Mouse (Mus musculus) hindbrain, embryonic 11.5 days (tissue): Measurements from ENCODE around the gene Itpr1. TPM values are rescaled to one million over a fixed set of nuclear protein-coding genes. Genes with fewer than 3 reads are reported as not detected.

Experiments
- ATAC-seq: fragments of 200-750 bp; cut with Nextera tagmentation; 2 replicates; pipeline ENCODE4 v1.8.0; 2017; ENCODE audit warnings: mild to moderate bottlenecking, moderate TSS enrichment, moderate library complexity; ENCODE audit not compliant: low FRiP score
- DNase-seq: peaks from one replicate; pipeline ENCODE4 v3.0.0-alpha.2; 2015; ENCODE audit warnings: low spot score
- H3K27ac ChIP-seq: fragments of 300-500 bp; sonication (generic); 2 replicates; pipeline ENCODE4 v1.5.1; 2014; ENCODE audit warnings: mild to moderate bottlenecking, low read depth, low read length
- H3K27me3 ChIP-seq: fragments of 300-500 bp; sonication (generic); 2 replicates; pipeline ENCODE4 v1.6.1; 2014; ENCODE audit warnings: mild to moderate bottlenecking, low read length, moderate library complexity, mixed read lengths; ENCODE audit not compliant: control insufficient read depth, insufficient read depth
- H3K36me3 ChIP-seq: fragments of 300-500 bp; sonication (generic); 2 replicates; pipeline ENCODE4 v1.6.1; 2014; ENCODE audit warnings: mild to moderate bottlenecking, low read length, moderate library complexity, mixed read lengths; ENCODE audit not compliant: control insufficient read depth, insufficient read depth
- H3K4me1 ChIP-seq: fragments of 300-500 bp; sonication (generic); replicated peaks from 2 replicates; pipeline ENCODE4 v1.6.1; 2014; ENCODE audit warnings: low read length, mixed read lengths; ENCODE audit not compliant: control insufficient read depth, insufficient read depth
- H3K4me2 ChIP-seq: fragments of 300-500 bp; sonication (generic); replicated peaks from 2 replicates; pipeline ENCODE4 v1.6.1; 2014; ENCODE audit warnings: mild to moderate bottlenecking, low read depth, low read length
- H3K4me3 ChIP-seq: fragments of 300-500 bp; sonication (generic); 2 replicates; pipeline ENCODE4 v1.5.1; 2014; ENCODE audit warnings: low read depth, low read length
- H3K9ac ChIP-seq: fragments of 300-500 bp; sonication (generic); 2 replicates; pipeline ENCODE4 v1.6.1; 2014; ENCODE audit warnings: low read depth, low read length
- H3K9me3 ChIP-seq: fragments of 300-500 bp; sonication (generic); 2 replicates; pipeline ENCODE4 v1.6.1; 2016; ENCODE audit warnings: low read length; ENCODE audit not compliant: control insufficient read depth
- WGBS: fragments of 180-500 bp; shearing (Covaris S2); extraction: QIAGEN DNeasy Blood & Tissue Kit; methylation state at CpG from one replicate; pipeline ENCODE4 v1.1.7; 2014; 5-methylcytosine and 5-hydroxymethylcytosine counted together
- polyA plus RNA-seq: library from polyadenylated mRNA; unstranded; fragments of >200 nt; fragmentation: Nextera tagmentation; extraction: Ambion mirVana; gene quantifications from 2 replicates; pipeline ENCODE4 v1.2.1, GENCODE M21; 2014

The Itpr1 gene
- polyA plus RNA-seq, 1 experiment from 2014 or later = 9.6 TPM

DNA sequence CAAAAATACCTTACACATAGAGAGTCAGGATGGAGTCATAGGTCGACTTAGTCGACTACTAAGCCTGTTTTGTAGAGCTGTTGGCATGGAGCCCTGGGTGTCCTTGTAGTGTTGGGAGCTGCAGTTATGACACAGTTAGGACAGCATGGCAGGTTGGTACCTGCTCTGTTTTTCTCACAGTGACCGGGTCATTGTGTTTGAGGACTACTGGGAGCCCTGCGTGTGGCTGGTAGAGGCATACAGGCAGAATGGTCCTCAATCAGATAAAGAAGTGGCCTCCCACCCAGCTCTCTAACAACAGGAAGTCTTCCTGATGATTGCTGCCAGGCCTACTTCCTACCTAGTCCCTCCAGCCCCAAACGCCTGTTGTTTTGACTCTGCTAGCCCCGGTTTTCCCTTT lies 20.2 kb downstream of the Itpr1 start:
- Histone ChIP-seq H3K4me3 (no peak overlapping the region), H3K27me3 (no peaks in the 10 kb centered on the region), H3K36me3 (no peaks in the 10 kb centered on the region), H3K4me2 (no peak overlapping the region), H3K27ac (no peak overlapping the region), H3K4me1 (no peaks in the 10 kb centered on the region), H3K9me3 (no peaks in the 10 kb centered on the region), H3K9ac (no peak overlapping the region)
- no peak for ATAC-seq
- DNase-seq = no peak
- 61% methylated on average over 6 of the region's 6 CpGs for WGBS

DNA sequence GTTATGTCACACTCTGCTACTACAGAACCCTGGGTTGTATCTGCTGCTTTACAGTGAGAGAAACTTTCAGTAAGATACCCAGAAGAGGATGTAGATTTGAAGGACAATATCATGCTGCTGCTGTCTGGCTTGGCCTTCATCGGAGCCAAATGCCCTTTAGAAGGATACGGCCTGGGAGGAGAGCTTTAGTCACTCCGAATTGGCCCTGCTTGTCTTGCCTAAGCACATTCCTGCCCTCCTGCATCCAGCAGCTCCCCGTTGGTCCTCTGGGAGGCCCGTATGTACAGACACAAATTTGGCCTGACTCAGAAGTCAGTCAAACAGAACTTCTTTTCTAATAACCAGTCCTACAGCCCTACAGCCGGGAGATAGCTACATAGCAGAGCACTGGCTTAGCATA lies 21.6 kb downstream of the Itpr1 start:
- no peak for DNase-seq
- Histone ChIP-seq H3K9ac (no peak overlapping the region), H3K4me2 (no peak overlapping the region), H3K4me1 (no peaks in the 10 kb centered on the region), H3K36me3 (no peaks in the 10 kb centered on the region), H3K9me3 (no peaks in the 10 kb centered on the region), H3K4me3 (no peak overlapping the region), H3K27ac (no peak overlapping the region), H3K27me3 (no peaks in the 10 kb centered on the region)
- ATAC-seq = no peak
- 75% methylated on average over 6 of the region's 6 CpGs for WGBS

DNA sequence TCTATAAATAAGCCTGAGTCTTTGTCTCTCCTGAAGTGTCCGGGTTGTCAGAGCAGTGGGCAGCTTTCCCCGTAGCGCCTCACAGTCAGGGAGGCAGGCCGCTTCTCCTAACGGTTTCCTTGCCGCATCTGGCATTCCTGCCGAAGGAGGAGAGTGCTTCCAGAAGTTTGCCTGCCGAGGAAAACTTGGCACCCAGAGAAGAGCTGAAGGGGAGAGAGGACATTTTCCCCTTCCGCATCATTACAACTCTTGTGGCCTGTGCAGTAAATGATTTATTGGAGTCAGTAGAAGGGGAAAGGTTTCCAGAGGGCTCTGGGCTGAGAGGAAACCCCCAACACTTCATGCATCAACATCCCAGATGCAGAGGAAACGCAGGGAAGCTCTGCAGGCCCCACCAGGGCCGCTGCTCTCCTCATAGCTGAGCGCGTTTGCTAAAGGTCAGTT lies 22.8 kb downstream of the Itpr1 start:
- ATAC-seq = no peak
- Histone ChIP-seq H3K9me3 (no peaks in the 10 kb centered on the region), H3K27me3 (no peaks in the 10 kb centered on the region), H3K4me1 (no peaks in the 10 kb centered on the region), H3K27ac (no peak overlapping the region), H3K4me3 (no peak overlapping the region), H3K36me3 (no peaks in the 10 kb centered on the region), H3K4me2 (no peak overlapping the region; the same call in 1 of the 2 replicates), H3K9ac (no peak overlapping the region)
- 39% methylated on average over 13 of the region's 13 CpGs for WGBS
- no peak for DNase-seq

DNA sequence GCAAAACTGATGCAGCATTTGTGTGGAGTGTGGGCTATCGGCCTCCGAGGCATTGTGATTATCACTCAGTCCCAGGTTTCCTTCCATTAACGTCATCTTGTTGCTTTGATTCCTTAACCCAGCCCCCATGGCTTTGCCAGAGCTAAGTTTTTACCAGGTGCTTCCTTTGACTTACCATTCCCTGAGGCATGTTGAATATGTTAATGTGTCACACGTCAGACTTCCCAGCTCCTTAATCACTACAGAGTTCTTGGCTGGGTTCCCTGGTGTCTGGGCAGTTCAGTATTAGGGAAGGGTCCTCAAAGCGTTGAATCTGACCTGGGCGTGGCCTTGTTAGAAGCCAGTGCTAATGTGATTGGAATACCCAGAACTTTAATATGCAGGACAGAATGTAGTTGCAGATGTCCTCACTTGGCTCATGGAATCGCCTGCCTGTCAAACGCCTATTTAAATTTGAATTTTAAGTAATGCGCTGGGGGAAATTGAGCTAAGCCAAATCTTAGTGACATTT lies 23.6 kb downstream of the Itpr1 start:
- Histone ChIP-seq H3K4me3 (no peak overlapping the region), H3K9ac (no peak overlapping the region), H3K27ac (no peak overlapping the region), H3K9me3 (no peaks in the 10 kb centered on the region), H3K27me3 (no peaks in the 10 kb centered on the region), H3K4me2 (no peak overlapping the region), H3K4me1 (no peaks in the 10 kb centered on the region), H3K36me3 (no peaks in the 10 kb centered on the region)
- DNase-seq = no peak
- WGBS = 67% methylated on average over 9 of the region's 9 CpGs
- no peak for ATAC-seq

GRCm38 (mm10) chr6:108236996-108237395 lies 24.1 kb downstream of the Itpr1 start:
- no peak for DNase-seq
- H3K27me3 ChIP-seq = no peaks in the 10 kb centered on the region
- H3K9ac ChIP-seq = no peak overlapping the region
- no peaks in the 10 kb centered on the region for H3K36me3 ChIP-seq
- no peak overlapping the region for H3K27ac ChIP-seq
- H3K4me2 ChIP-seq = no peak overlapping the region
- no peaks in the 10 kb centered on the region for H3K4me1 ChIP-seq
- no peak for ATAC-seq
- H3K4me3 ChIP-seq = no peak overlapping the region
- WGBS = 88% methylated on average over 8 of the region's 8 CpGs
- H3K9me3 ChIP-seq = no peaks in the 10 kb centered on the region

DNA sequence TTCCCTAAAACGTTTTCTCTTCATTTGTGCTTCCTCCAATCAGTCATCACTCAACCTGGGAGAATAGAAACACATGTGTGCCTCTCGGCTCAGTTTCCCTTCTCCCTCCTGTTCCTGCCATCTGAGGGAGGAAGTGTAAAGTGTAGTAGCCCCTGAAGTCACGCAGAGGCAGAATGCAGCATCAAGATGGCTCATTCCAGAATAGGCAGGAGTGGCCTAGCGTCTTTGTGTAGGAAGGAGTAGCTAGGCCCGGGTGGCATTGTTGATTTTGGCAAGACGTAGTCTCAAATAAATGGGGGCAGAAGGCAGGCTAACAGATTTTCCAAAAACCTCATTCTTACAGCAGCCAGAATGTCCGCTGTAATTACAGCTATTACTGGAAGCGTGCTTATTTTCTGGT lies 24.7 kb downstream of the Itpr1 start:
- H3K4me2 ChIP-seq = no peak overlapping the region
- no peaks in the 10 kb centered on the region for H3K9me3 ChIP-seq
- DNase-seq (no peak), ATAC-seq (no peak)
- no peak overlapping the region for H3K27ac ChIP-seq
- H3K27me3 ChIP-seq = no peaks in the 10 kb centered on the region
- no peaks in the 10 kb centered on the region for H3K36me3 ChIP-seq
- no peak overlapping the region for H3K9ac ChIP-seq
- no peak overlapping the region for H3K4me3 ChIP-seq
- WGBS = 70% methylated on average over 8 of the region's 8 CpGs
- H3K4me1 ChIP-seq = no peaks in the 10 kb centered on the region

DNA sequence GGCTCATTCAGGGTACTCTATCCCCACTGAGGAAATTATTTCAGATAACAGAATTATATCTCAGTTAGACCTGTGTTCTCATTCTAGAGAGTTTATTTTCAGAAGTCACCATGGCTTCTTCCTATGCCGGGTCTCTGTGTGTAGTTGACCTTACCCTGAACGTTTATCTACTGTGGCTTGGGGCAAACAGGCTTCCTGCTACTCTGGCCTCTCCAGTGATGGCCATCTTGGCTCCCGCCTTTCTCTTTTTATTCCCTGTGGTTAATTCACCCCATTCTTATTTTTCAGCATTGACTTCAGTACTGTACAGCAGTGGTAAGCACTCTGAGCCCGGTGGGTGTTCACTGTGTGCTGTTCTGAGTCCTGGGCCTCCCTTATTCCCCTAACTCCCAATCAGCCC lies 25.1 kb downstream of the Itpr1 start:
- H3K27me3 ChIP-seq = no peaks in the 10 kb centered on the region
- H3K27ac ChIP-seq = no peak overlapping the region
- H3K9ac ChIP-seq = no peak overlapping the region
- H3K4me1 ChIP-seq = no peaks in the 10 kb centered on the region
- 70% methylated on average over 4 of the region's 4 CpGs for WGBS
- no peak overlapping the region for H3K4me2 ChIP-seq
- ATAC-seq (no peak), DNase-seq (no peak)
- no peaks in the 10 kb centered on the region for H3K36me3 ChIP-seq
- no peaks in the 10 kb centered on the region for H3K9me3 ChIP-seq
- no peak overlapping the region for H3K4me3 ChIP-seq

DNA sequence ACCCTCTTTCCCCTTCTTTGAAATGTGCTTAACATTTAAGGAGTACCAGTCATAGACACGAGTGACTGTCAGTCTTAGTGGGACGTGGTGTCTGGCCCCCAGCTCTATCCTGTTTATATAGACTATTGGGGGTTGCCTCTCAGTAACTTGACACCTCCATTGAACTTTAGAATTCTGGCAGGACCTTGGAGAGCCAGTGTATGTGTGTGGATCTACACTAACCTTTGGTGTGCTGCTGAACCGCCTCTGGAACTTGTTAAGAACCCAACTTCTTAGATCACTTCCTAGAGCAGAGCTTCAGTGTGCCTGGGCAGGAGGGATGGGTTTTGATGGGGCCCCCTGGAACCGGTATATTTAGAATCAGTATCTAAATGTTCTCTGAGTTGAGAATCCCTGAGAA lies 26.2 kb downstream of the Itpr1 start:
- Histone ChIP-seq H3K27me3 (no peaks in the 10 kb centered on the region), H3K4me1 (no peaks in the 10 kb centered on the region), H3K9ac (no peak overlapping the region), H3K4me3 (no peak overlapping the region), H3K36me3 (no peaks in the 10 kb centered on the region), H3K27ac (no peak overlapping the region), H3K4me2 (no peak overlapping the region), H3K9me3 (no peaks in the 10 kb centered on the region)
- DNase-seq (no peak), ATAC-seq (no peak)
- 53% methylated on average over 4 of the region's 4 CpGs for WGBS

DNA sequence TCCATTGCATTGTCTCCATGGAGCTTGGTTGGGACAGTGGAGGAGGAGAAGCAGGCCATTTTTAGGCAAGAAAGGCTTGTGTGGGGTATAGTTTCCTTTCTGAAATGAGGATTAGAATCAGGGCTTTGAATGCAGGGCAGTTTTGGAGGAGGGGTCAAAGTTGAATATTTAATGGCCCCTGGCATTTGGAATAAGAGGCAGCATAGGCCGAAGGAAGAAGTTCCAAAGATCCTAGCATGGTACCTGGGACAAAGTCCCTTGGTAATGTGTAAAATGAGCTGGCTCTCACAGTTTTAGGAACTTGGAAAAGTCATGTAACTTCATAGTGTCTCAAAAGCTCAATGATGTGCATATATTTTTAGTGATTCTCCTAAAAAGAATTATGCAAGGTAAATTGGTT lies 27.1 kb downstream of the Itpr1 start:
- ATAC-seq = no peak
- Histone ChIP-seq H3K27me3 (no peaks in the 10 kb centered on the region), H3K27ac (no peak overlapping the region), H3K4me2 (no peak overlapping the region), H3K9ac (no peak overlapping the region), H3K9me3 (no peaks in the 10 kb centered on the region), H3K4me1 (no peaks in the 10 kb centered on the region), H3K36me3 (no peaks in the 10 kb centered on the region), H3K4me3 (no peak overlapping the region)
- no peak for DNase-seq
- 94% methylated on average over 1 of the region's 1 CpGs for whole genome bisulfite sequencing
